Mouse (Mus musculus): ENCODE results near the gene Amz1. TPM values are rescaled to one million over a fixed set of nuclear protein-coding genes. Genes with fewer than 3 reads are reported as not detected.
A peak's percentile ranks its signal among the peaks of the same experiment; 100 is the strongest.

Amz1 gene
- polyA plus RNA-seq, 1 experiment from 2014 or later, result 3.3 TPM

DNA sequence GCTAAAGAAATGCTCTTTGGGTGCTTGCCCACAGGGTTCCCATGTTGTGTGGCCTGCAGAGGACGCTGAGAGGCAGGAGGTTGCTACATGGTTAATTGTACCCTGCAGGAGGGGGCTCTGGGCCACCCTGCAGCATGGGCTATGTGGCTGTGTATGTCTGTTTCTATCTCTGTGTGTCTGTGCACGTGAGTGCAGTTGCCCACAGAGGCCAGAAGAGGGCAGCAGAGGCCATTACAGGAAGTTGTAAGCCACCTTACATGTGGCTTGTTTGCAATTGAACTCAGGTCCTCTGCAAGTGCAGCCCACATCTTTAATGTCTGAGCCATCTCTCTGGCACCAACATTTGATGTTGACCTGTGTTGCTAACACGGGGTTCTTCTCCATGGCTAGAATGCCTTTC, 28.7 kb downstream of the Amz1 start:
- H3K9ac ChIP-seq (replicated peaks; ENCODE audit: low read depth), result no peak overlapping the region
- TF ChIP-seq CTCF (IDR thresholded peaks at IDR 0.05) (peak; percentile 55), EP300 (IDR thresholded peaks at IDR 0.05) (no peak)
- no peaks in the 10 kb centered on the region for H3K27me3 ChIP-seq (replicated peaks; ENCODE audit: insufficient read depth, low read length)
- WGBS, result 98% methylated on average over 3 of the region's 3 CpGs
- H3K9me3 ChIP-seq (ENCODE audit: low read length), result no peaks in the 10 kb centered on the region
- no peak for DNase-seq (ENCODE audit: low spot score)
- no peak overlapping the region for H3K4me2 ChIP-seq (replicated peaks; ENCODE audit: low read depth, low read length)
- H3K36me3 ChIP-seq (ENCODE audit: insufficient read depth, low read length), result no peaks in the 10 kb centered on the region
- no peak overlapping the region for H3K27ac ChIP-seq (ENCODE audit: low read length)
- no peaks in the 10 kb centered on the region for H3K4me1 ChIP-seq (ENCODE audit: insufficient read depth, low read depth, low read length)
- no peak overlapping the region for H3K4me3 ChIP-seq (ENCODE audit: low read depth, low read length)
- ATAC-seq, result no peak

DNA sequence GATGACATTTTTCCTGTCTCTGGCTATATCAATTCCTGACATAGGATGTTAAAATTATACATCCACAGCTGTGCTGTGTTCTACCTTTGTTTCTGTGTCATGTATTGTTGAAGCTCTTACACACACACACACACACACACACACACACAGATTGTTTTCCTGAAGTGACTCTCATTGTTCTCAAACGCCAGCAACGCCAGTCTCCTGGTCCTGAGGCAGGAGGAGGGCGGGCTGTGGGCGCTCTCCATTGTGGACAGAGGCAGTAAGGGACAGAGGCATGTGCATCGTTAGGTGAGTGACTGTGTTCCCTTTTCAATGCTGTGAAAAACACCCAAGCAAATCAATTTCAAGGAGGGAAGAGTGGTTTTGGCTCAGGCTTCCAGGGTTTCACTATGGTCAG, 29.3 kb downstream of the Amz1 start:
- 65% methylated on average over 5 of the region's 5 CpGs for WGBS
- H3K27ac ChIP-seq (ENCODE audit: low read length), result no peak overlapping the region
- H3K4me2 ChIP-seq (replicated peaks; ENCODE audit: low read depth, low read length), result no peak overlapping the region
- no peaks in the 10 kb centered on the region for H3K4me1 ChIP-seq (ENCODE audit: insufficient read depth, low read depth, low read length)
- no peak overlapping the region for H3K4me3 ChIP-seq (ENCODE audit: low read depth, low read length)
- peak; percentile 27 for DNase-seq (ENCODE audit: low spot score)
- TF ChIP-seq EP300 (IDR thresholded peaks at IDR 0.05) (peak; percentile 24; the same call in 1 of the 2 replicates), CTCF (IDR thresholded peaks at IDR 0.05) (no peak)
- peak; percentile 37 for ATAC-seq
- no peaks in the 10 kb centered on the region for H3K27me3 ChIP-seq (replicated peaks; ENCODE audit: insufficient read depth, low read length)
- H3K36me3 ChIP-seq (ENCODE audit: insufficient read depth, low read length), result no peaks in the 10 kb centered on the region
- no peaks in the 10 kb centered on the region for H3K9me3 ChIP-seq (ENCODE audit: low read length)
- H3K9ac ChIP-seq (replicated peaks; ENCODE audit: low read depth), result no peak overlapping the region

DNA sequence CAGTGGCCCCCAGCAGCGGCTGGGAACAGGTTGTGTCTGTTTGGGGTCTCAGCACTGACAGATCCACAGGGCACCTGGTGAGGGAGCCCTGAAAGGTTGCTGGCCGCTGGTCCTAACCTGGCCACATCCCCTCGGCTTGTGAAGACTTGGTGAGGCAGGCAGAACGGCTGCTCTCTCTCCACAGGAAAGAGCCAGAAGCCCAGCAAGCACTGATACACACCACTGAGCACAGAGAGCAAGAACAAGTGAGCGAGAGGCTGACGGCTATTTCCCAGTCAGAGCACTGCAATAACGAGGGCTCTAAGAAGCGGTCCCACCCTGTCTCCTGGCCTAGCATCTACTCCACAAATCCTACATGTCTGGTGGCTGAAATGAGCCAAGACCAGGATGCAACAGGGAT, 34.9 kb downstream of the Amz1 start:
- WGBS, result 82% methylated on average over 8 of the region's 8 CpGs
- Histone ChIP-seq H3K4me3 (ENCODE audit: low read depth, low read length) (no peak overlapping the region), H3K9ac (replicated peaks; ENCODE audit: low read depth) (no peak overlapping the region), H3K27me3 (replicated peaks; ENCODE audit: insufficient read depth, low read length) (no peaks in the 10 kb centered on the region), H3K27ac (ENCODE audit: low read length) (no peak overlapping the region), H3K4me2 (replicated peaks; ENCODE audit: low read depth, low read length) (no peak overlapping the region), H3K36me3 (ENCODE audit: insufficient read depth, low read length) (peaks cover 26% of the 10 kb centered on the region), H3K4me1 (ENCODE audit: insufficient read depth, low read depth, low read length) (no peaks in the 10 kb centered on the region; the same call in 1 of the 2 replicates), H3K9me3 (ENCODE audit: low read length) (no peaks in the 10 kb centered on the region)
- no peak for TF ChIP-seq CTCF (IDR thresholded peaks at IDR 0.05)
- TF ChIP-seq EP300 (IDR thresholded peaks at IDR 0.05), result no peak
- ATAC-seq (no peak), DNase-seq (ENCODE audit: low spot score) (no peak)

DNA sequence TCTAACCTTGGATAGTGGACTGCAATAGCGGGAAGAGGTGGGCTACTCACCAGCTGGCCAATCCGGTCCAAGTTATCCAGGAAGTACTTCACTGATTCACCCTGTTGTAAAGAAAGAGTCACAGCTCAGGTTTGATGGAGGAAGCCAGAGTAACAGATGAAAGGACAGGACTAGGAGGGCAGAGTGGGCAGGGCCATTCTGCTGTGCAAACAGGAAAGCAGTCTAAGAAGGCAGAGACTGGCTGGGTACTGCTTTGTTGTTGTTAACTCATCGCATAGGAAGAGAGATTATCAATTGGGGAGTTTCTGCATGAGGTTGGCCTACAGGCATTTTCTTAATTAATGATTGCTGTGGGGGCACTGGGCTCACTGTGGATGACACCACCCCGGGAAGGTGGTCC, 38.6 kb downstream of the Amz1 start:
- no peak overlapping the region for H3K4me2 ChIP-seq (replicated peaks; ENCODE audit: low read depth, low read length)
- 70% methylated on average over 4 of the region's 4 CpGs for WGBS
- H3K36me3 ChIP-seq (ENCODE audit: insufficient read depth, low read length), result peaks cover 26% of the 10 kb centered on the region
- H3K9ac ChIP-seq (replicated peaks; ENCODE audit: low read depth), result no peak overlapping the region
- H3K4me1 ChIP-seq (ENCODE audit: insufficient read depth, low read depth, low read length), result no peaks in the 10 kb centered on the region; the same call in 1 of the 2 replicates
- no peaks in the 10 kb centered on the region for H3K27me3 ChIP-seq (replicated peaks; ENCODE audit: insufficient read depth, low read length)
- H3K9me3 ChIP-seq (ENCODE audit: low read length), result no peaks in the 10 kb centered on the region
- TF ChIP-seq CTCF (IDR thresholded peaks at IDR 0.05), result no peak
- no peak for TF ChIP-seq EP300 (IDR thresholded peaks at IDR 0.05)
- ATAC-seq (no peak), DNase-seq (ENCODE audit: low spot score) (no peak)
- peak overlapping the region; percentile 26; the same call in 1 of the 2 replicates for H3K27ac ChIP-seq (ENCODE audit: low read length)
- no peak overlapping the region for H3K4me3 ChIP-seq (ENCODE audit: low read depth, low read length)

- ATAC-seq (peak; percentile 70), DNase-seq (ENCODE audit: low spot score) (peak; percentile 61)
- Histone ChIP-seq H3K27me3 (replicated peaks; ENCODE audit: insufficient read depth, low read length) (no peaks in the 10 kb centered on the region), H3K27ac (ENCODE audit: low read length) (peak overlapping the region; percentile 76), H3K4me3 (ENCODE audit: low read depth, low read length) (no peak overlapping the region), H3K4me1 (ENCODE audit: insufficient read depth, low read depth, low read length) (peaks cover 9% of the 10 kb centered on the region; the same call in 1 of the 2 replicates), H3K4me2 (replicated peaks; ENCODE audit: low read depth, low read length) (no peak overlapping the region), H3K36me3 (ENCODE audit: insufficient read depth, low read length) (peaks cover 11% of the 10 kb centered on the region), H3K9me3 (ENCODE audit: low read length) (no peaks in the 10 kb centered on the region), H3K9ac (replicated peaks; ENCODE audit: low read depth) (no peak overlapping the region)
- WGBS, result 52% methylated on average over 6 of the region's 6 CpGs
- TF ChIP-seq EP300 (IDR thresholded peaks at IDR 0.05), result peak; percentile 46; the same call in 1 of the 2 replicates
- TF ChIP-seq CTCF (IDR thresholded peaks at IDR 0.05), result no peak
Measured at GRCm38 (mm10) chr5:140764921-140765613, 41.1 kb downstream of the Amz1 start.

DNA sequence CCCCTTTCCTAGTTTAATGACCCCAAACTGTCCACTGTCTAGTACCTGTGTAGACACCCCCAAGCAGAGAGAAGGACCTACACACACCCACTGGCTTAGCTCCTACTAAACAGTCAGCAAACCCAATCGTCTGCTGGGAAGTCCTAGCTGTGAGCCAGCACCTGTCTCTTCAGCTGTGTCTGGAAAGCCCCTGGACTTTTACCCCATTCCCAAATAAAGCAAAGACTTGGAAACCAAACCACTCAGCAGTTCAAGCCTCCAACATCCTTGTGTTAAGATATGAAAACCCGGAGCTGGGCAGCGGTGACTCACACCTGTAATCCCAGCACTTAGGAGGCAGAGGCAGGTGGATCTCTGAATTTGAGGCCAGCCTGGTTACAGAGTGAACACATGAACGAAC, 42.6 kb downstream of the Amz1 start:
- ATAC-seq, result no peak
- H3K27ac ChIP-seq (ENCODE audit: low read length), result no peak overlapping the region; the same call in 1 of the 2 replicates
- WGBS, result 80% methylated on average over 4 of the region's 4 CpGs

More for the DNA sequence above, 42.6 kb downstream of the Amz1 start:
- Histone ChIP-seq H3K9me3 (ENCODE audit: low read length) (no peaks in the 10 kb centered on the region), H3K4me1 (ENCODE audit: insufficient read depth, low read depth, low read length) (peaks cover 9% of the 10 kb centered on the region; the same call in 1 of the 2 replicates), H3K27me3 (replicated peaks; ENCODE audit: insufficient read depth, low read length) (no peaks in the 10 kb centered on the region), H3K9ac (replicated peaks; ENCODE audit: low read depth) (no peak overlapping the region), H3K4me3 (ENCODE audit: low read depth, low read length) (no peak overlapping the region), H3K36me3 (ENCODE audit: insufficient read depth, low read length) (no peaks in the 10 kb centered on the region; the same call in 1 of the 2 replicates), H3K4me2 (replicated peaks; ENCODE audit: low read depth, low read length) (no peak overlapping the region)
- no peak for DNase-seq (ENCODE audit: low spot score)
- TF ChIP-seq CTCF (IDR thresholded peaks at IDR 0.05) (no peak), EP300 (IDR thresholded peaks at IDR 0.05) (no peak)

All from lung, postnatal 0 days (tissue).